Mouse (Mus musculus) neural tube, embryonic 14.5 days (tissue): ENCODE results near the gene Ifitm1. TPM values are rescaled to one million over a fixed set of nuclear protein-coding genes. Genes with fewer than 3 reads are reported as not detected.
A peak's percentile ranks its signal among the peaks of the same experiment; 100 is the strongest.

Source experiments
- ATAC-seq: fragments of 200-750 bp; cut with Nextera tagmentation; 2 replicates; pipeline ENCODE4 v1.8.0; 2017; ENCODE audit warnings: low read depth, mild to moderate bottlenecking, moderate TSS enrichment, moderate library complexity
- H3K27ac ChIP-seq: fragments of 300-500 bp; sonication (generic); 2 replicates; pipeline ENCODE4 v1.5.1; 2014; ENCODE audit warnings: low read depth, mild to moderate bottlenecking, control low read depth, low read length, moderate library complexity, mixed read lengths
- H3K27me3 ChIP-seq: fragments of 300-500 bp; sonication (generic); 2 replicates; pipeline ENCODE4 v1.6.1; 2014; ENCODE audit warnings: low read length; ENCODE audit not compliant: control insufficient read depth, insufficient read depth
- H3K36me3 ChIP-seq: fragments of 300-500 bp; sonication (generic); 2 replicates; pipeline ENCODE4 v1.6.1; 2014; ENCODE audit warnings: low read length, mixed read lengths; ENCODE audit not compliant: control insufficient read depth, insufficient read depth
- H3K4me1 ChIP-seq: fragments of 300-500 bp; sonication (generic); 2 replicates; pipeline ENCODE4 v1.6.1; 2014; ENCODE audit warnings: low read length; ENCODE audit not compliant: control insufficient read depth, insufficient read depth
- H3K4me2 ChIP-seq: fragments of 300-500 bp; sonication (generic); 2 replicates; pipeline ENCODE4 v1.6.1; 2014; ENCODE audit warnings: mild to moderate bottlenecking, low read depth, low read length, control low read depth
- H3K4me3 ChIP-seq: fragments of 300-500 bp; sonication (generic); 2 replicates; pipeline ENCODE4 v1.5.1; 2014; ENCODE audit warnings: low read depth, low read length, control low read depth, mixed read lengths
- H3K9ac ChIP-seq: fragments of 300-500 bp; sonication (generic); replicated peaks from 2 replicates; pipeline ENCODE4 v1.6.1; 2014; ENCODE audit warnings: low read depth, mild to moderate bottlenecking, control low read depth, low read length, mixed read lengths
- H3K9me3 ChIP-seq: fragments of 300-500 bp; sonication (generic); 2 replicates; pipeline ENCODE4 v1.6.1; 2016; ENCODE audit warnings: low read length; ENCODE audit not compliant: control insufficient read depth
- WGBS: fragments of 180-500 bp; shearing (Covaris S2); extraction: QIAGEN DNeasy Blood & Tissue Kit; methylation state at CpG from one replicate; pipeline ENCODE4 v1.1.7; 2014; 5-methylcytosine and 5-hydroxymethylcytosine counted together
- polyA plus RNA-seq: library from polyadenylated mRNA; unstranded; fragments of >200 nt; fragmentation: Nextera tagmentation; extraction: Ambion mirVana; gene quantifications from 2 replicates; pipeline ENCODE4 v1.2.1, GENCODE M21; 2014

The Ifitm1 gene
- polyA plus RNA-seq, 1 experiment from 2014 or later, result 3.5 TPM

- H3K4me2 ChIP-seq, result no peak overlapping the region
- no peak overlapping the region for H3K4me3 ChIP-seq
- no peaks in the 10 kb centered on the region for H3K36me3 ChIP-seq
- no peaks in the 10 kb centered on the region for H3K4me1 ChIP-seq
- no peaks in the 10 kb centered on the region for H3K9me3 ChIP-seq
- no peak overlapping the region for H3K9ac ChIP-seq
- ATAC-seq, result no peak
- H3K27ac ChIP-seq, result no peak overlapping the region
- no peaks in the 10 kb centered on the region for H3K27me3 ChIP-seq
- WGBS, result 93% methylated on average over 11 of the region's 11 CpGs
These were observed 32.1 kb downstream of the Ifitm1 start for GRCm38 (mm10) chr7:140998853-140999700.

GRCm38 (mm10) chr7:141000881-141001708, 34.1 kb downstream of the Ifitm1 start:
- ATAC-seq, result no peak
- H3K9me3 ChIP-seq, result no peaks in the 10 kb centered on the region
- 77% methylated on average over 15 of the region's 15 CpGs for WGBS
- no peak overlapping the region for H3K27ac ChIP-seq
- H3K9ac ChIP-seq, result no peak overlapping the region
- H3K4me2 ChIP-seq, result no peak overlapping the region
- H3K27me3 ChIP-seq, result no peaks in the 10 kb centered on the region
- H3K4me1 ChIP-seq, result no peaks in the 10 kb centered on the region
- no peak overlapping the region for H3K4me3 ChIP-seq
- no peaks in the 10 kb centered on the region for H3K36me3 ChIP-seq

GRCm38 (mm10) chr7:141003248-141004010, 36.4 kb downstream of the Ifitm1 start:
- ATAC-seq, result no peak
- H3K4me2 ChIP-seq, result no peak overlapping the region
- H3K36me3 ChIP-seq, result no peaks in the 10 kb centered on the region
- no peaks in the 10 kb centered on the region for H3K9me3 ChIP-seq
- WGBS, result 90% methylated on average over 5 of the region's 5 CpGs
- no peak overlapping the region for H3K27ac ChIP-seq
- no peaks in the 10 kb centered on the region for H3K27me3 ChIP-seq
- no peak overlapping the region for H3K9ac ChIP-seq
- H3K4me3 ChIP-seq, result no peak overlapping the region
- H3K4me1 ChIP-seq, result no peaks in the 10 kb centered on the region

GRCm38 (mm10) chr7:141006446-141006845, 39.4 kb downstream of the Ifitm1 start:
- ATAC-seq, result no peak

GRCm38 (mm10) chr7:141006914-141007313, 39.9 kb downstream of the Ifitm1 start:
- no peaks in the 10 kb centered on the region for H3K27me3 ChIP-seq
- no peaks in the 10 kb centered on the region for H3K9me3 ChIP-seq
- no peak overlapping the region for H3K4me2 ChIP-seq
- H3K4me3 ChIP-seq, result no peak overlapping the region
- no peak overlapping the region for H3K27ac ChIP-seq
- no peak overlapping the region for H3K9ac ChIP-seq
- no peak for ATAC-seq
- 67% methylated on average over 5 of the region's 5 CpGs for WGBS
- no peaks in the 10 kb centered on the region for H3K36me3 ChIP-seq
- H3K4me1 ChIP-seq, result no peaks in the 10 kb centered on the region

More at GRCm38 (mm10) chr7:141006446-141006845, 39.4 kb downstream of the Ifitm1 start:
- Histone ChIP-seq H3K4me3 (no peak overlapping the region), H3K9me3 (no peaks in the 10 kb centered on the region), H3K36me3 (no peaks in the 10 kb centered on the region), H3K4me2 (no peak overlapping the region), H3K4me1 (no peaks in the 10 kb centered on the region), H3K9ac (no peak overlapping the region), H3K27ac (no peak overlapping the region), H3K27me3 (no peaks in the 10 kb centered on the region)
- 93% methylated on average over 6 of the region's 6 CpGs for WGBS

GRCm38 (mm10) chr7:141008312-141008761, 41.3 kb downstream of the Ifitm1 start:
- 7% methylated on average over 7 of the region's 7 CpGs for WGBS
- ATAC-seq, result no peak

GRCm38 (mm10) chr7:141008938-141009660, 42.1 kb downstream of the Ifitm1 start:
- Histone ChIP-seq H3K27ac (no peak overlapping the region), H3K36me3 (no peaks in the 10 kb centered on the region), H3K27me3 (no peaks in the 10 kb centered on the region), H3K4me1 (no peaks in the 10 kb centered on the region), H3K9me3 (no peaks in the 10 kb centered on the region), H3K9ac (no peak overlapping the region), H3K4me3 (no peak overlapping the region), H3K4me2 (0 out of 2 replicates have a peak overlapping the region, but pooled peaks have one; percentile 11)
- WGBS, result 7% methylated on average over 20 of the region's 20 CpGs
- ATAC-seq, result no peak; the same call in 1 of the 2 replicates

More at GRCm38 (mm10) chr7:141008312-141008761, 41.3 kb downstream of the Ifitm1 start:
- H3K4me1 ChIP-seq, result no peaks in the 10 kb centered on the region
- H3K9ac ChIP-seq, result no peak overlapping the region
- no peaks in the 10 kb centered on the region for H3K27me3 ChIP-seq
- no peaks in the 10 kb centered on the region for H3K36me3 ChIP-seq
- no peak overlapping the region for H3K4me2 ChIP-seq
- H3K27ac ChIP-seq, result no peak overlapping the region
- H3K9me3 ChIP-seq, result no peaks in the 10 kb centered on the region
- no peak overlapping the region for H3K4me3 ChIP-seq

- Histone ChIP-seq H3K4me3 (no peak overlapping the region), H3K4me2 (no peak overlapping the region)
These were observed 42.6 kb downstream of the Ifitm1 start for GRCm38 (mm10) chr7:141009665-141010064.

More at GRCm38 (mm10) chr7:141009665-141010064, 42.6 kb downstream of the Ifitm1 start:
- WGBS, result 89% methylated on average over 9 of the region's 9 CpGs
- Histone ChIP-seq H3K9ac (no peak overlapping the region), H3K27me3 (no peaks in the 10 kb centered on the region), H3K27ac (no peak overlapping the region), H3K9me3 (no peaks in the 10 kb centered on the region), H3K36me3 (no peaks in the 10 kb centered on the region), H3K4me1 (no peaks in the 10 kb centered on the region)
- no peak for ATAC-seq
